Mouse (Mus musculus) heart, adult 18-20 months (tissue): ENCODE results near the gene 2900026A02Rik. TPM values are rescaled to one million over a fixed set of nuclear protein-coding genes. Genes with fewer than 3 reads are reported as not detected.
A peak's percentile ranks its signal among the peaks of the same experiment; 100 is the strongest.

Experiments used
- DNase-seq, 2 experiments: peaks; one replicate each; pipeline ENCODE4 v3.0.0; 2021 to 2022; ENCODE audit warnings: mixed read lengths in 1 of 2
- total RNA-seq, 2 experiments: library from RNA; stranded (reverse); gene quantifications; 2 replicates each; pipeline ENCODE4 v1.2.3; 2021

The 2900026A02Rik gene
- total RNA-seq, 2 experiments from 2014 or later, result 19.2 to 21.1 TPM

DNA sequence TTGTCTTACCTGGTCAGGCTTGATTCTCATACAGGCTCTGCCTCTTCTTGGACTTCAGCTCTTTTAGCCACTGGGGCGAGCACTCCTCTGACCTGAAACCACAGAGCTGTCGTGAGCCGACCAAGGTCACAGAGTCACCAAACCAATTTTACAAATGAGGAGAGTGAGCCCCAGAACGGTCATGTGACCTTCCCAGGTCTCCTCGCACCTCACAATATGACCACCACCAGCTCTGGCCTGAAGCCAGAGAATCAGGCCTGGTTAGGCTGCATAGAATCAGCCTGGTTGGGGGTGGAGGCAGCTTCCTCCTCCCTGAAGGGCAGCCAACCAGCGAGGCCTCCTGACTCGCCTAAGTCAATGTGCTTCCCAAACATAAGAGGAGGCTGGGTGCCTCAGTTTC lies 128.6 kb downstream of the 2900026A02Rik start:
- DNase-seq, result no peak

DNA sequence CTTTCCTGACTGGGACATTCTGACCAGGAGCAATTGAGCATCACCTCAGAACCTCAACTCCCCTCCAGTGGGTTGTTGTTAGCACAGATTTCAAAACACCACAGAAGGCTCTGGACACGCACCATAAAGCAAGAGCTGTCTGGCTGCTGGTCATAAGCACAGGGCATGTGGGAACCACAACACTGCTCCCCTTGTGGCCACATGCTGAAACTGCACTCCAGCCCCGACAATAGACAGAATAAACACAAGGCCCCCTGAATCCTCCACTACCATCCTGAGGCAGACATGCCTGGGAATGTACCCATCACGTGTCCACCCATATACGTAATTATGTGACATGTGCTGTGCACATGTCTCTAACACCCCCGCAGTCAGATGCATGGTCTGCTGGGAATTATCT lies 129.9 kb downstream of the 2900026A02Rik start:
- DNase-seq, result peak; percentile 39 to 49

DNA sequence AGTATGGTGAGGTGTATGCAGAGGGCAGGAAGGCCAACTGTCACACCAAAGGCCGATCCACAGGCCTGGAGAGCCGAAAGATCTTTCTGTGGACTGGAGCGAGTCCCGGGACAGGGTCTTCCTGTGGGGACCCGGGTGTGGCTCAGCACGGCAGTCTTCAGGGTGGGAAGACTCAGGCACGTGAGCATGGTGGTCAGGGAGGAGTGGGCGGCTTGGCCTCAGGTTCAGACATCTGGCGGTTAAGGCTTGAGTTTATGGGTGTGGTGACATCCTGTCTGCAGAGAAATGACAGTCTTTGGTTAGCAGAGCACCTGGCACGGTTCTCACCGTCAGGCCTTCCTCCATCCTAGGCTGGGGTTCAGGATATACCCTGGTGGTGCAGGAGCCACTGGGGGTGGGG lies 130.3 kb downstream of the 2900026A02Rik start:
- peak in 1 of 2 experiments; percentile 53 for DNase-seq

DNA sequence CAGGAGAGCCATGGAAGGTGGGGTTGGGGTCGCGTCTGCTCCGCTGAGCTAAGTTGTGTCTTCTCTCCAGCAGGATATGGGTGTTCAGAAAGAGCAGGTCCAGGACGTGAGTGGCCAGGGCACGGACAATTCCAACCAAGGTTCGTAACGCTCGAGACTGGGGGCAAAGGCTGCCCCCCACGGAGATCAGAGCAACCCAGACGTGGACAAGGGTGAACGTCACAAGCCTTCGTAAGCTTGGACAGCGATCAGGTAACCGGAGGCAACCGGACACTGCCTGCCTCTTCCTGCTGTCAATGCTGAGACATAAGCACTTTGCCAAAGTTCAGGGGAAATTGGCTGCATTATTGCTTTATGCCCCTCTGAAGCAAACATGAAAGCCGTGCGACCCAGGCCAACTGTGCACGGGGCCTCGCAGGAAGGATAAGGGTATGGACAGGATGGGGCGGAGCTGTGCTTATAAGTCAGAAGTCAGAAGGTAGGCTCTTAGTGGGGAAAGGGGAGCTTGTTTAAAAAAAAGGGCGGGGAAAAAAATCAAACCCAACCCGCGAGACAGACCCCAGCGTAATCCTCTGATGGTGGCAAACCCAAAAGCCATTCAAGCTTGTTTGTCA lies 130.9 kb downstream of the 2900026A02Rik start:
- no peak for DNase-seq

DNA sequence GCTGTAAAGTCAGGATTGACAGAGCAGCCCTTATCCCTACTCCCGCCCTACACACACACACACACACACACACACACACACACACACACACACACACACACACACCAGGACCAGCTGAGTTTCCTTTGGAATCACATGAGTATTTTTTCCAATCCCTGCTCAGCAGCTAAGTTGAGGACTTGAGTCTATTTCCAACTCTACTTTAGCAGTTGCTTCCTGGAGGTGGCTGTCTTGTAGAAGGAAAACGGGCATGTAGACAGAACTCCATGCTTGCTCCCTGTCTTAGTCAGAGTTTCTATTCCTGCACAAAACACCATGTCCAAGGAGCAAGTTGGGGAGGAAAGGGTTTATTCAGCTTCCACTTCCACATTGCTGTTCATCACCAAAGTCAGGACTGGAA lies 133.6 kb downstream of the 2900026A02Rik start:
- DNase-seq, result no peak

DNA sequence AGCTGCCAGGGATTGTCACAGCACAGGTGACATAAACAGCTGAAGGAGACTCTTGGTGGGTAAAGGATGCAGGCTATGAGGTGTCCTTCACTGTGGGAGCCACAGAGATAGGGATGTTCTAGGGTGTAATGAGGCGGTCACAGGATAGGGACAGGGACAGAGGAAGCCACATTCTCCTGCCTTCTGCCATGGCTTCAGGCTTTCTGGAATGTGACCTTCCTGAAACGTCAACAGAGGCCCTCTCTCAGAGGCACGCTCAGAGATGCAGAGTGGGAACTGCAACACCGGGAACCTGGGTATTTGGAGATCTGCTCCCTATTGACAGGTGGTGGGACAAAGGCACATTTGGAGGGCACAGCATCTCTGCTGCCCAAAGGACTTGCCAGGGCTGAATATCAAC lies 134.0 kb downstream of the 2900026A02Rik start:
- DNase-seq, result no peak

DNA sequence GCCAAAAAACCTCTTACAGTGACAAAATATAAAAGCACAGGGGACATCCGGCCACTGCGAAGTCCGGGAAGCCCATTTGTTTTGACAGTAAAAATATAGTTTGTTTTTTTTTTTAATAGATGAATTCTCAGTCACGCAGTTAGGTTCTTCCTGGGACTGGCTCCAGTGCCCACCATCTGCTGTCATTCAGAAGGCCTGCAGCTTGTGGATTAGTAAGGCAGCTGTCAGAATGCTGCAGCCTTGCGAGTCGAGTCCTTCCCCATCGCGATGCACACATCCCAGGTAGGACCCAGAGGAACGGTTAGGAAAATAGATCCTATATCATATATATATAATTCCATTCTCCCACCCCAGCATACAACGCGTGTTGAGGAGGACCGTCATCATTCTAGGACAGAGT lies 134.6 kb downstream of the 2900026A02Rik start:
- no peak for DNase-seq

DNA sequence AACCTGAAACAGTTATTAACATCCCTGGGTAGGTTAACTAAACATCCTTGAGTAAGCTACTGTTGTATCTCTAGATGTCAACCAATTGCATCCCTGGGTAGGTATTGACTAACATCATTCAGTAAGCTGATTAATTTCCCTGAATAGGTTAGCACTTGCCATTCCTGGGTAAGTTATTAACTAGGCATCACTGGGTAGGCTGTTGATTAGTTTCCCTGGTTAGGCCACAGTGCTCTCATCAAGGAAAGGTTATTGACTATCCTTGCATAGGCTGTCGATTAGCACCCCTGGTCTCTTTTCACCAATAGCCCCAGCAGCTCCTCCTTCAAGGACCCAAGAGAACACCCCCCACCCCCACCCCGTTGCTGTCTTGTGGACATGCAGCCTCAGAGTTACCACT lies 135.1 kb downstream of the 2900026A02Rik start:
- no peak for DNase-seq

DNA sequence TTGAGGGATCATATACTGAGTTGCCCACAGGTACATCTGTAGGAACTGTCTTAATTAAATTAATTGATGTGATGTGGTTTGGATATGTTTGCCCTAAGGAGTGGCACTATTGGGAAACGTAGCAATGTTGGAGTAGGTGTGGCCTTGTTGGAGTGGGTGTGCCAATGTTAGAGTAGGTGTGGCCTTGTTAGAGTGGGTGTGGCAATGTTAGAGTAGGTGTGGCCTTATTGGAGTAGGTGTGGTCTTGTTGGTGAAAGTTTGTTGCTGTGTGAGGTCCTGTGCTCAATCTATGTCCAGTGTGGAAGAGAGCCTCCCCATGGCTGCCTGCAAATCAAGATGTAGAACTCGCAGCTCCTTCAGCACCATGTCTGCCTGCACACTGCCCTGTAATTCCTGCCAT lies 136.7 kb downstream of the 2900026A02Rik start:
- DNase-seq, result no peak

DNA sequence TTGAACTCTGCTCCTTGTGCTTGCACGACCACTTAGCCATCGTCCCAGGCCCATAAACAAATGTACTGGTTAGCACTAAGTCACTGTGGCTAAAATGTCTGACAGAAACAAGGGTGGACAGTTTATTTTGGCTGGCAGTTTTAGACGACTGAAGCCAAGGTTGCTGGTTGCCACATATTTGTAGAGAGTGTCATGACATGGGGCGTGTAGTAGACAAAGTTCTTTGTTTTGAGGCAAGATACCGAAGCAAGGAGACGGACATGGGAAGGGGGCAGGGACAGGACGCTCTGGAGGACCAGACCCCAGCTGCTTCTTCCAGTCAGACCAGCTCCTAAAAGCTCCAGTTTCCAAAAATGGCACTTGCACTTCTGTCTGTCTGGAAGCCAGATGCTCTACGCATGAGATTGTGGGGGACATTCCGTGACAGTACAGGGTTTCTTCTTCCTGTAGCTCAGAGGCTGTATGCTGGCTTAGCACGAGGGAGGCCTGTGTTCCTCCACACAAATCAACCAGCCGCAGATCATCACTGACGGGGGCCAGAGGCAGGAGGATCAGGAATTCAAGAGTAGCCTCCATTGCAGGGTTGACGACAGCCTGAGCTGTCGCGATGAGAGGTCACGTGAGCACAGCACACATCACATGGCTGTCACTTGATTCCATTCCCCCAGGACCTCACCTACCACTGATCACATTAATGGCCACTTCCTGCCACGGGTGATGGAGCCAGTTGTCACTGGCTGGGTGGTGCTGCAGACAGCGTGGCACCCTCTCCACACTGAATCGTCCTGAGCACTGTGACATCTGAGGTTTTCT lies 138.5 kb downstream of the 2900026A02Rik start:
- DNase-seq, result peak; percentile 42 to 48

DNA sequence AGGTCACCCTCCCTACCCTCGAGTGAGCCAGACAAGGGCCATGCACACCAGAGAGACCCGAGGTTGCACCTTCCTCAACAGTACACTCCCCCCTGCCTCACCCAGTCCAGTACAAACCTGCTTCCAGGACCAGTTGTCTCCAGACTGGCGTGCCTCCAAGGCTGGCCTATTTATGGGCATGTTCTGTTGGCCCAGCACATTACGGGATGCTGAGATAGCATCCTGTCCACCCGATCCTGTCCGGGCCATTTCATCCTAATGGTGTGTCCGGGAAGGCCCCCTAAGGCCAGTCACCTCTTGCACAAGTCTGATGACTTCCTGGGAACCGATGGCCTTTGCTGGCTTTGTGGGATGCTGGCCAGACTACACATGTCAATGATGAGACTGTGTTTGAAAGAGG lies 139.6 kb downstream of the 2900026A02Rik start, which contains the start of gene Crybb3:
Crybb3 (minus strand) TSS at position 146 of the 400 bp plus-strand sequence.
- DNase-seq, result peak; percentile 42

DNA sequence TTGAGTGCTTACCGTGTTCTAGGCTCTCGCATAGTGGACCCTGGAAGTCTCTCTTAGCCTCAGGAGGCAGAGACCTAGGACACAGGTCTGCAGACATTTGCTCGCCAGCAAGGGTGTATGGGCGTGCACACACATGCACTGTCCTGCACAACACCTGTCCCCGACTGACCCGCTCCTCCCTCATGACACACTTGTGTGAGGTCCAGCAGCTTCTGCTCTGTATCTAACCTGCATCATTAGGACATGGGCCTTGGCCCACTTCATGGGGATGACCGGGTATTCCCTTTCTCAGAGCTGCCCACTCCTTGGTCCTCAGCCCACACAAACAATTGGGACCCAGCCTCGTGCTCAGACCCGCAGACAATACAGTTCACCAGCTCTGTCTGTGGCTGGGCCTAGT lies 140.0 kb downstream of the 2900026A02Rik start:
- DNase-seq, result no peak

DNA sequence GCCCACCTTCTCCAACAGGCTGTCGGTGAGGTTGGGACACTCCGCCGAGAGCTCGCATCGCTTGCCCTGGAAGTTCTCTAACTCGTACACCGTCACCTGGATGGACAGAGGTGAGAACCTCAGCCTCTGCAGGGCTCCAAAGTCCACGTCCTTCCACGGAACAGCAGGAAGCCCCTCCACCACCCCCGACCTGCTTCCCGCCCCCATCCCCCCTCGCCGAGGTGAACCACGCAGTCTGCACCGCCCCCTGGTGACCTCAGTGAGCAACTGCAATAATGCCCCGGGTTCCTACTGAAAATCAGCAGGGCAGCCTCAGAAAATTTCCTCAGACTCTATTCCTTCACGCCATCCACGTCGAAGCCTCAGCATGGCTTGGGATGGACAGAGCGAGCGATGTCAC lies 141.3 kb downstream of the 2900026A02Rik start:
- peak in 1 of 2 experiments; percentile 39 for DNase-seq

DNA sequence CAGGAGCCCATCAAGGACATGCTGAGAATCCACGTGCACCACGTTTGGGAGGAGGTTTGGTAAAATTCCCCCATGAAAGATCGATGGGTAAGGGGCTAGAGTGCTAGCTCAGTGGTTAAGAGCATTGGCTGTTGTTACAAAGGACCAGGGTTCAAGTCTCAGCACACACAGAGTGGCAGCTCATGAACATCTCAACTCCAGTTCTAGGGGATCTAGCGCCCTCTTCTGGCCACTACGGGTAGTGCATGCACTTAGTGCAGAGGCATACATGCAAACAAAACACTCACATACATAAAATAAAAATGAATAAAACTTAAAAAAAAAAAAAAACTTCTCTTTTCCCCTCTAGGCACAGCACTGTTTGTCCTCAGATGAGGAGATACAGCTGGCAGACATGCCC lies 142.3 kb downstream of the 2900026A02Rik start:
- DNase-seq, result no peak

DNA sequence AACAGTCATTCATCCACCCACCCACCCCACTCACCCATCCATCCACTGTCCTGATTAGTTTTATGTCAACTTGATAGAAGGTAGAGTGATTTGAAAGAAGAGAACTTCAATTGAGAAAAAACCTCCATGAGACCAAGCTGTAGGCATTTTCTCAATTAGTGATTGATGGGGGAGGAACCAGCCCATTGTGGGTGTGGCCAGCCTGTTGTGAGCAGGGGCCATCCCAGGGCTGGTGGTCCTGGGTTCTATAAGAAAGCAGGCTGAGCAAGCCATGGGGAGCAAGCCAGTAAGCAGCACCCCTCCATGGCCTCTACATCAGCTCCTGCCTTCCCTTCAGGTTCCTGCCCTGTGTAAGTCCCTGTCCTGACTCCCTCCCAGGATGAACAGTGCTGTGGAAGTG lies 151.0 kb downstream of the 2900026A02Rik start, which contains the start of gene Crybb2:
Crybb2 (minus strand) TSS at position 101 of the 400 bp plus-strand sequence.
- no peak for DNase-seq

DNA sequence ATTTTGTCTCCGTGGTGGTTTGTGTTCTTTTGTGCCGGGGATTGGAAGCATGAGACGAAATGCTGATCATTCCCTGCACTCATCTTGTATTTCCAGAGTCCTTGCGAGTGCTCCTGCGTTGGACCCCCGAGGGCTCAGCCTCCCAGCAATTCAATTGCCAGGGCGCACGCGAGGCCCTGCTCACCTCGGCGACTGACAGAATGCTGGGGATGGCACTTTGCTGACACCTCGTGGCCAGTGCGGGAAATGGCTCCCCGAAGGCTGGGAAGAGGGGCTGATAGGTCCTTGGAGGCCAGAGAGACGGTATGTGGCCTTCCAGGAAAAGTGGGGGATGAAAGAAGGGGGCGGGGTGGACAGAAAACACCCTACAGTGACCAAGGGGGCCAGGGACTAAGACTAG lies 166.7 kb downstream of the 2900026A02Rik start:
- DNase-seq, result peak; percentile 71 to 90

DNA sequence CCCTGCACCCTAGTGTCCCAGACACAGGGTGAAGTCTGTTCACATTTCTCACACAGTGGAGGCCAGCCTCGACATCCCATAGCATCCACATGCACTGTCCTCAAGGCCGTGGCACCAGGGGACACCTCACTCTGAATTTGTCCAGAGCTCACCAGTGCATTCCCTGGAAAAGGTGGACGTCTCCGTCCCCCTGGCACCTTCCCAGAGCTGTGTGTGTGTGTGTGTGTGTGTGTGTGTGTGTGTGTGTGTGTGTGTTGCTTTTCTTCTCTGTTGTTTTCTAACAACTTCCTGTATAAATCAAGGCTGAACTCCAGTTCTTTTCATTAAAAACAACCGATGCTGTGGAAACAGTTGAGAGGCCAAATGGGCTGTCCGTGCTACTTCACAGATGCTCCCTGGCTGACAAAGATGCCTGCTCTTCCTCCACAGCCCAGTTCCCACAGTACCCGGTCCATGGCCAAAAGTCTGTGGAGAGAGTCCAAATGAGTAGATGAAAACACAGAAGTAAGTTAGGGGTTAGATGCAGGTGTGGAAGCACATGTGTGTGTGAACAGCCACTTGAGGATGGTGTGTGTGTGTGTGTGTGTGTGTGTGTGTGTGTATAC lies 170.4 kb downstream of the 2900026A02Rik start:
- no peak for DNase-seq

DNA sequence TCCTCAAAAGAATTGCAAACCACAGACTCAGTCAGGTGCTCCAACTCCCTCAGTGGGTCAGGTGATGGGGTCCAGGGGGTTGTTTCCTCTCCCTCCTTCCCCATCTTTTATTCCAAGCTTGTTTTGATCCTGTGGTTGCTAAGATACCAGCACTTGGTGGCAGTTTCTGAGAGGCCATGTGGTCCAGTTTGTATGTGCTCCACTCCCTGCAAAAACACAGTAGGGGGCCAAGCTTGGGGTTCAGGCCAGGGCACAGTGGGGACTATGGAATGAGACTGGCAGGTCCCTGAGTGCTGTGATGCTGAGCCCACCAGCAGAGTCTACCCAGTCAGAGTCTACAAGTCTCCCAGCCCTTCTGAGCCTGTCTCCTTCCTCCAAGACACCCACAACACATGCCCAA lies 171.2 kb downstream of the 2900026A02Rik start:
- DNase-seq, result no peak

DNA sequence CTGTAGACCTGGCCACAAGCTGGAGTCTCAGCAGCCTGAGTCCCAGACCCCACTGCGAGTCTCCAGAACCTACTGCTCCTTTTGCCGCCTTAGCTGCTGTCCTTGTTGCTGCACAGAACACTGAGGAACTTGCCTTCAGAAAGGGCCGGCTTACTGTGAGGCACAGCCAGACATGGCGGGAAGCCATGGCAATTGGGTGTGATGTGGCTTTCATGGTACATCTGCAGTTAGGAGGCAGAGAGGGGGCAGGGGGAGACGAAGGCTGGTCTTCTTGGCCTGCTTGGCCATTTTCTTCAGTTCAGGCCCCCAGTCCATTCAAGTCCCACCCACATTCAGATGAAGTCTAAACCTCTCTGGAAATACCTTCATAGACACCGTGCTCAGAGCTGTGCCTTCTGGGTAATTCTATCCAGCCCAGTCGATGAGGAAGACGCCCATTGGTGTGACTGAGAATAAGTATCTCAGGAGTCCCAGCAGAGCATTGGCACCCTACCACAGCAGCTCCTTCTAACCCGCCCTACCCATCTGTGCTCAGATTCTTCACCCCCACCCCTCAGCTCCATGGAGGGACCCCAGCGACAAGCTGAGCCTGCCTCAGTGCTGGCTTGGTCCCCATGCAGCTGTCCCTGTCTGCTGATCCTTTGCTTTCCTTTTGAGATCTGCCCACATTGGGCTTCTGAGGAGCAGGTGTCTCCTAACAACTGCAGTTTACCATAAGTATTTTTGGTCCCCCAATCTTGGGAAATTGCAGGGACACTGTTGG lies 175.3 kb downstream of the 2900026A02Rik start:
- no peak for DNase-seq

DNA sequence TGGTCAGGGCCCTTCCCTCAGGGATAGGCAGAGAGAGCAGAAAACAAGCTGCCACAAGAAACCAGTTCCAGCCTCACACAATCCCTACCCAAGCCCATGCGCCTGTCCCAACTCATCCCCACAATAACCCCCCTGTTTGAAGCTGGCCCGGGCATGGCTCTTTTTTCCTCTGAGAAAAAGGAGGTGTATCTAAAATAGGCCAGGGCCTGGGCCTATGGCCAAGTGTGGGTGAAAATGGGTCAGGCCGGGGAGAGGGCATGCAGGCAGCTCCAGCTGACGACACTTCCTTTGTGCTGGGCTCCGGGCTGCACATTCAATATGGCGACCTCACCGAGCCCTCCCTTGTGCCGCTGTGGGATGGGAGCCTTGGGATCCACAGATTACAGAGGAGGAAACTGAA lies 177.5 kb downstream of the 2900026A02Rik start:
- peak; percentile 63 to 71 for DNase-seq

DNA sequence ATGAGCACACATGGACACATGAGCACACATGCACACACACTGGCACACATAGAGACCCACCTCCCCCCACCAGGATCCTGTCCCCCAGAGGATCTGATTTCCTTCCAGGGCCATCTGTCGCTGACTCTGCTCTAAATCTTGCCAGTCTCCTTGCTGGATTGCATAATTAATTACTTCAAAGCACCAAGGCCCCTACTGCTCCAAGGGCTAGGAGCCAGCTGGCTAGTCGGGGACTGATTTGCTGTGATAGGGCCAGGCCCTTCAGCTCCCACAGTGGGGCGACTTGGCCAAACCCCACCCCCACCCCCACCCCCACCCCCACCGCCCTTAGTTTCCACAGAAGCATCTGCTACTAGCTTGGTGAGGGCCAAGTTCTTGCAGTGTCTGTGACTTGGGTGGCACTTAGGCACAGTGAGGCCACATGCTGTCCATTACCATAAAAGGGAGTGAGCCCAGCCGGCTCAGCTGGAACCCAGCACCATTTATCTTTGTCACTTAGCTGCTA lies 179.4 kb downstream of the 2900026A02Rik start:
- DNase-seq, result peak; percentile 38 to 52

DNA sequence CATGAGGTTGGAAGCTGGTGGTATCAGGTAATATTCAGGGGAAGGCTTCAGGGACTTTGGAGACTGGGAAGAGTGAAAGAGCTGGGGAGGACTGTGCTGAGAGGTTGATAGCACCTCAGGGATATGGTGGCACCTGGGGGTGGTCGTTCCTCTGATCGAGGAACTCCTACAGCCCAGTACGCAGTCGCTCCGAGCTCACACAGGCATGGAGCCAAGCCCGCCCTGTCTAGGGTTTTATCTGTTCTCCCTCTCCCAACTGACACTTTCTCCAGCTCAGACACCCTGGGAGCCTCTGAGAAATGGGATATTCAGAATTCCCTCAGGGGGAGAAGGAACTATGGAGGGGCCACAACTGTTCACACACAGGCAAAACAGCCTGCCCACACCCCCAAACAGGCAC lies 180.3 kb downstream of the 2900026A02Rik start:
- DNase-seq, result peak; percentile 29 to 38
